Mouse (Mus musculus): ENCODE data around the gene Hnrnpm.

- TF ChIP-seq CTCF (IDR thresholded peaks at IDR 0.05; ENCODE audit: borderline replicate concordance, control insufficient read depth, extremely low read depth, insufficient read depth, low read length, poor library complexity) (no peak), POLR2A (IDR thresholded peaks at IDR 0.05; ENCODE audit: control insufficient read depth, extremely low read depth, insufficient read depth, low read length, poor library complexity) (no peak)
Measured at GRCm38 (mm10) chr17:33702178-33702577, 15.5 kb upstream of the Hnrnpm start.

Measured in thymus, adult 2 months (tissue).